Mouse (Mus musculus) right cerebral cortex, adult 18-20 months (tissue): ENCODE data around the gene Fam53a.

Source experiments
- DNase-seq: peaks from one replicate; pipeline ENCODE4 v3.0.0; 2022; ENCODE audit warnings: mixed read lengths

Fam53a gene

GRCm38 (mm10) chr5:33630061-33630460 lies 626 bp upstream of the Fam53a start:
- no peak for DNase-seq

GRCm38 (mm10) chr5:33628820-33629300 lies 575 bp downstream of the Fam53a start:
- no peak for DNase-seq

GRCm38 (mm10) chr5:33627968-33628367 lies 1.5 kb downstream of the Fam53a start:
- no peak for DNase-seq

DNA sequence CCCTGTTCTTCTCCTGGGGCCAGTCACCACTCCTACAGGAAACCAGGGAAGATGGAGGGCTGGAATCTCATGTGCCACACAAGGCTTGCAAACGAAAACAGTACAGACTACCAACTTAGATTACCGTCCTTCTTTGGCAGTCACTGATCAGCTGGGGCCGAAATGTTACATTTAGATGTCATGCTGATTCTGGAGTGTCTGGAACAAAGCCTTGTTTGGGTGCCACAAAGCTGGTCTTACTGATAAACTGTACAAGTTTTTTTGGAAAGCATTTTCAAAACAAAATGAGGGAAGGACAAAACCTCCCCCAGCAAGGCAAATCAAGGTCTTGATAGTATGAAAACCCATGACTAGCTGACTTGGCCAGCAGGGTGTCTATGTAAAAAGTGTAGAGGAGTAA lies 5.7 kb downstream of the Fam53a start:
- no peak for DNase-seq

- no peak for DNase-seq
Observed at GRCm38 (mm10) chr5:33622671-33623070, 6.8 kb downstream of the Fam53a start.

DNA sequence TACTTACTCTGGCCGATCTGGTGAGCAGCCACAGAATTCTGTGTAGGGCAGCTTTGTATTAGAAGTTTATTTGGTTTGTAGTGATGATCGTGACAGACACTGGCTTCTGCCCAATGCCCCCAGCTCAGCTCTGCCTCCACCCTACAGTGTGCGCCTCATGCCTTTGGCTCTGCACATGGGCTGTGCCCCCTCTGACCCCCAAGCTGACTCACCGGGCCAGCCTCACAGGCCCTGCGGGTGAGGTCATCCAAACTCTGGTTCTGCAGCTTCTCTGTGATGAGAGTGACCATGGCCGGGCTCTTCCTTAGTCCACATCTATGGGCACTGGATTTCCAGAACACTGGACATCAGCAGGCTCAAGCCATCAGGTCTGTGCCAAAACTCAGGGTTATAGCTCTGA lies 15.0 kb downstream of the Fam53a start:
- DNase-seq: no peak

- DNase-seq: no peak
Observed at GRCm38 (mm10) chr5:33611795-33612194, 17.6 kb downstream of the Fam53a start.

- DNase-seq: no peak
Observed at GRCm38 (mm10) chr5:33609226-33609625, 20.2 kb downstream of the Fam53a start.

DNA sequence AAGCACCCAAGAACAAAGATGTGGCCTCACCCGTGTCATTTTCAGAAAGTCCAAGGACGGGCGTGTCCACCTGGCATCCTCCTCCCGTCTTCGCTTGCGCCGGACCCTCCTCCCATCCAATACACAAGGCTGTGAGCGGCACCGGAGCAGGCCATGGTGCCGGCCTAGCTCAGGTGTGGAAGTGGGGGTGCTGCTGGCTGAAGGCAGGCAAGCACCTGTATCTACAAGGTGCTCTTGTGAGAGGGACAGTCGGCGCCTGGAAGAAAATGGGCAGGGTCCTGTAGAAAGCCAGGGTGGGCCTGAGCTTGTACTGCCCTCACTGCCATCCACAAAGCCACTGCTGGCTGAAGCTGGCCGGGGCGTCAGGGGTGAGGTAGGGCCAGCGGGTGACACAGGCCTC lies 22.0 kb downstream of the Fam53a start:
- no peak for DNase-seq

- no peak for DNase-seq
Observed at GRCm38 (mm10) chr5:33606631-33607030, 22.8 kb downstream of the Fam53a start.

DNA sequence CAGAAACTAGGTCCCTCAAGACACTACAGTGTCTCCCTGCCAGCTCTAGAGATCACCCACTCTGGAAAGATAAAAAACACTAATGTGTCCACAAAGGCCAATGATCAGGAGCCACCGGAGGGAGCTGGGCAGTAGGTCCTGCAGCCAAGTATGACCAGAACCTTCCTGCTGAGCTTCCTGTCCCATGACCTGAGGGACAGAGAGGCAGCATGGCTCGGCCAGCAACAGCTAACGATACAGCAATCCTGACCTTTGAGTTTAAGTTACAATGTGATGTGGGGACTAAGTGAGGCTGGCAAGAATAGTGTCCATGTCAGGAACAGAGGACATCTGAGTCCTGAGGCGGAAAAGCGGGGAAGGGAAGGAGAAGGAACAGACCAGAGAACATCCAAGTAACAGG lies 24.1 kb downstream of the Fam53a start:
- no peak for DNase-seq

GRCm38 (mm10) chr5:33593620-33594019 lies 35.8 kb downstream of the Fam53a start:
- DNase-seq: no peak

GRCm38 (mm10) chr5:33589221-33589888 lies 40.1 kb downstream of the Fam53a start:
- peak; percentile 60 for DNase-seq

GRCm38 (mm10) chr5:33588066-33588465 lies 41.4 kb downstream of the Fam53a start:
- no peak for DNase-seq

GRCm38 (mm10) chr5:33587498-33588058 lies 41.9 kb downstream of the Fam53a start:
- no peak for DNase-seq

GRCm38 (mm10) chr5:33580336-33580735 lies 49.1 kb downstream of the Fam53a start:
- DNase-seq: no peak

DNA sequence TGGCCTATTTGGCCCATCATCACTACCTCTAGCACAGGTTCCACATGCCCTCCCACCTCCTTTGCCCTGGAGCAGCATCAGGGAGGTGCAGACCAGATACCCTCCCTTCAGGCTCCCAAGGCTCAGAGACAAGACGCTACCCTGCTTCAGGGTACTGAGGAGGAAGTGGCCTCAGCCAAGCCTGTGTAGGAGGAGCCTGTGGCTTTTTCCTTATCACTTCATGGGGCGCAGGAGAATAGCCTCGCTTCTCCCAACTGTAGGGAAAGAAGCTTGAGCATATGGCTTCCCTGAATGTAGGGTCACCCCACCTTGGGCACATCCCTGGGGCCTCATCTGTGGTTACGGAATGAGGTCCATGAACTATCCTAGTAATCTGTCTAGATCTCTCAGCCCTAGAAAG lies 55.2 kb downstream of the Fam53a start:
- DNase-seq: no peak

- DNase-seq: no peak
Observed at GRCm38 (mm10) chr5:33565886-33566285, 63.5 kb downstream of the Fam53a start.

DNA sequence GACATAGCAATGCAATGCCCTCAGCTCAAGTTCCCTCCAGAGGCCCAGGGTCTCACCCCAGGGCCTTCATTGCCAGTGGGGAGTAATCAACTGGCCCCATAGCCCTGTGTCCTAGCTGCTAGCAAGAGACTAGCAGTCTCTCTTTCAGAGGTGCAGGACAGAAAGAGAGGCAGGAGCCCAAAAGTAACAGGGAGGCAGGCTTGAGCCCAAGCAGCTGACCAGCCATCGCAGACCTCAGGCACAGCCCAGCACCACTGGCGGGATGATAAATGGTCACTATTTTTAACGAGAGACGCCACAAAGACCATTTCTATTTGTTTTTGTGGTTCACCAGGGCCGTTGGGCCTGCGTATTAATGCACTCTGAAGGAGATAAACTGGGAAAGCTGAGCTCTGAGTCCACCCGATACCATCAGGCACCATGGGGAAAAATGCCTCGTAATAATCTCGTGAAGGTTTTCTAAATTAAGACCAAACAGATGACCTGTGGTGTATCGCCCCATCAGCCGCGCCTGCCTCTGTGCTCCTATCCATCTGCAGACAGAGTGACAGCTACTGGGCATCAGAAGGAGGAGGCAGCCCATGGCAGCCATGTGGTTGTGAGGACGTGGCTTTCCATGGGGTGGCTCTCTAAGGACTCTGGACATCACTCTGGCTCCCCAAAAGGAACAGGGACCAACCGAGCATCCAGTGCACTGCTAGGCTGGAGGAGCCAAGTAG lies 73.0 kb downstream of the Fam53a start:
- no peak for DNase-seq
